In genomic region chr15:83683051-83683561, GRCm38 (mm10) we compare ENCODE assay signal across 13 mouse cellular contexts. TPM values are rescaled to one million over a fixed set of nuclear protein-coding genes. Genes with fewer than 3 reads are reported as not detected.
A peak's percentile ranks its signal among the peaks of the same experiment; 100 is the strongest.
DNase-seq lines count a peak whose midpoint lies in the region; ATAC-seq and TF ChIP-seq lines count a peak whose summit lies in the region.
"Had no signal": no experiment of that assay in that cellular context is flagged by ENCODE, and none has a peak within 500 bp of the region (broad histone marks: within the 10 kb centered on the region; RNA-seq: fewer than 3 reads in every experiment).

No protein-coding gene starts in this region.

- DNase-seq in heart, adult 2 months, result peak in 1 of 2 experiments; percentile 38
- DNase-seq in adipocyte (ENCODE audit: low spot score), result peak; percentile 7
- peak; percentile 71 for DNase-seq in lung, postnatal 10 days
- DNase-seq in spleen, postnatal 4 days (ENCODE audit: low spot score in 2 of 2), result no peak
- DNase-seq in cerebellum, adult 8-10 months, result no peak
- no peak for DNase-seq in gastrocnemius, postnatal 10 days
- DNase-seq: cerebellum, adult 9-11 months; forebrain, postnatal 0 days; kidney, adult 11 months had no signal

- no peaks in the 10 kb centered on the region for H3K79me2 ChIP-seq in heart, adult 2 months (replicated peaks; ENCODE audit: control insufficient read depth, insufficient read depth, low read length)

- H3K36me3 ChIP-seq in heart, adult 2 months (ENCODE audit: control insufficient read depth, insufficient read depth, low read length), result no peaks in the 10 kb centered on the region
- no peaks in the 10 kb centered on the region for H3K36me3 ChIP-seq in heart, embryonic 12.5 days
- H3K36me3 ChIP-seq in intestine, embryonic 16.5 days (ENCODE audit: control insufficient read depth, insufficient read depth, low read length), result no peaks in the 10 kb centered on the region

- no peaks in the 10 kb centered on the region for H3K9me3 ChIP-seq in heart, embryonic 12.5 days (replicated peaks)
- no peaks in the 10 kb centered on the region for H3K9me3 ChIP-seq in intestine, embryonic 16.5 days (ENCODE audit: control insufficient read depth, low read length)

- no peak for TF ChIP-seq POLR2A in heart, adult 2 months (IDR thresholded peaks at IDR 0.05; ENCODE audit: insufficient read depth, low read depth, low read length)

- no peak overlapping the region for H3K9ac ChIP-seq in heart, adult 2 months (ENCODE audit: low read depth, low read length)
- no peak overlapping the region for H3K9ac ChIP-seq in heart, embryonic 12.5 days
- H3K9ac ChIP-seq in intestine, embryonic 16.5 days (ENCODE audit: low read depth, low read length), result no peak overlapping the region
- H3K9ac ChIP-seq: forebrain, postnatal 0 days had no signal

- H3K27ac ChIP-seq in heart, adult 2 months, result no peak overlapping the region
- no peak overlapping the region for H3K27ac ChIP-seq in heart, embryonic 12.5 days (ENCODE audit: poor library complexity, severe bottlenecking)
- H3K27ac ChIP-seq in intestine, embryonic 16.5 days (ENCODE audit: low read length), result no peak overlapping the region
- H3K27ac ChIP-seq: macrophage had no signal

- no peak overlapping the region for H3K4me2 ChIP-seq in heart, embryonic 12.5 days
- no peak overlapping the region for H3K4me2 ChIP-seq in intestine, embryonic 16.5 days (ENCODE audit: low read depth, low read length)

- ATAC-seq in heart, embryonic 12.5 days (ENCODE audit: insufficient number of reproducible peaks, low FRiP score), result no peak
- ATAC-seq in intestine, embryonic 16.5 days, result 0 out of 2 replicates have a peak, but pooled peaks have one; percentile 21
- ATAC-seq: forebrain, postnatal 0 days had no signal

- H3K4me1 ChIP-seq in heart, adult 2 months (ENCODE audit: control insufficient read depth, insufficient read depth, low read length), result peaks cover 2% of the 10 kb centered on the region
- H3K4me1 ChIP-seq in heart, embryonic 12.5 days (replicated peaks), result peaks cover 29% of the 10 kb centered on the region
- peaks cover 15% of the 10 kb centered on the region for H3K4me1 ChIP-seq in intestine, embryonic 16.5 days (ENCODE audit: control insufficient read depth, insufficient read depth, low read length)

- H3K4me3 ChIP-seq in heart, adult 2 months, result no peak overlapping the region
- no peak overlapping the region for H3K4me3 ChIP-seq in heart, embryonic 12.5 days
- H3K4me3 ChIP-seq in intestine, embryonic 16.5 days (ENCODE audit: low read length), result no peak overlapping the region

- no peak for TF ChIP-seq EP300 in heart, adult 2 months (IDR thresholded peaks at IDR 0.05; ENCODE audit: insufficient read depth, low read depth, low read length)

- WGBS in heart, adult 2 months, result 63% methylated on average over 15 of the region's 15 CpGs
- 45% methylated on average over 15 of the region's 15 CpGs for WGBS in heart, embryonic 12.5 days
- 46% methylated on average over 15 of the region's 15 CpGs for WGBS in intestine, embryonic 16.5 days

- H3K27me3 ChIP-seq in heart, adult 2 months (ENCODE audit: control insufficient read depth, insufficient read depth, low read length), result no peaks in the 10 kb centered on the region
- peaks cover 26% of the 10 kb centered on the region for H3K27me3 ChIP-seq in heart, embryonic 12.5 days (replicated peaks)
- H3K27me3 ChIP-seq in intestine, embryonic 16.5 days (replicated peaks; ENCODE audit: control insufficient read depth, insufficient read depth, low read length), result 0 out of 2 replicates have a peak, but pooled peaks cover 6% of the 10 kb centered on the region

- TF ChIP-seq CTCF in heart, adult 2 months (IDR thresholded peaks at IDR 0.05), result peak; percentile 18; the same call in 1 of the 2 replicates

- intact Hi-C loops in heart, adult 2 months (cut with DNase I), result loop anchor here (5.0 kb wide), 1 partner anchor 39 kb away; no protein-coding TSS in a partner anchor

RNA-seq across cellular contexts. Expression of gene Scube1, which starts 41.7 kb away (rescaled TPM):
- total RNA-seq in heart, adult 2 months (2021), result 1 to 10 TPM in 1 of 2 experiments, under 1 TPM in 1; 0.65 to 1.3 TPM
- 2.2 and 3.0 TPM in 2 replicates for polyA plus RNA-seq in heart, adult 2 months (2012; rRNA removed)
- polyA plus RNA-seq in heart, embryonic 12.5 days (2016; fragmentation: Nextera tagmentation; extraction: Ambion mirVana), result 16.3 and 16.6 TPM in 2 replicates
- polyA plus RNA-seq in intestine, embryonic 16.5 days (2015; fragmentation: Nextera tagmentation; extraction: Ambion mirVana), result 3.6 and 4.1 TPM in 2 replicates
- total RNA-seq in gastrocnemius, postnatal 10 days (2021), result 1 to 10 TPM; 2.5 to 2.8 TPM
- total RNA-seq: monocyte, adult 5-6 weeks had no signal
- polyA plus RNA-seq: macrophage had no signal

Comparison
In these comparisons a context has a peak if more than half of its experiments do, and no peak if none do; other contexts are left out.
1. DNase-seq: peak in adipocyte (single experiment) and lung, postnatal 10 days (single experiment); none in spleen, postnatal 4 days (0 of 2), cerebellum, adult 8-10 months (single experiment) and gastrocnemius, postnatal 10 days (single experiment).